Mouse (Mus musculus) heart, adult 11 months (tissue): Measurements from ENCODE around the gene Krtap19-3.

Experiments used
- DNase-seq: peaks from one replicate; pipeline ENCODE4 v3.0.0; 2022

The Krtap19-3 gene

DNA sequence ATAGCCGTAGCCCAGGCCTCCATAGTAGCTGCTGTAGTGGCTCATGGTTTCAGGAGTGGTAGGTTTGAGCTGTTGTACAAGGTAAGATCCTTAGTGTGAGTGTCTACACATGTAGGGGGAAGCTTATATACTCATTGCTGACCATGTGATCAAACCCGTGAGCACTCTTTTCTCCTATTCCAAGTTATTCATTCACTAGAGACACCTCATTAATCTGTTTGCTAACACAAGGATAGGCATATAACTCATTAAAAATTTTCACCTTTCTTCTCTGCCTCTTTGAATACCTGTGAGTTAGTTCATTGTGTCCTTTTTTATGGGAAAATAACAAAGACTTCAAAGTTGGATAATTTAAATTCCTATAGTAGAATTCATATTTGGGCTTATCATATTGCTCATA is at the start of gene Krtap19-3:
Gene Krtap19-3 (minus strand): TSS at position 101 of the 400 bp plus-strand sequence.
- no peak for DNase-seq

DNA sequence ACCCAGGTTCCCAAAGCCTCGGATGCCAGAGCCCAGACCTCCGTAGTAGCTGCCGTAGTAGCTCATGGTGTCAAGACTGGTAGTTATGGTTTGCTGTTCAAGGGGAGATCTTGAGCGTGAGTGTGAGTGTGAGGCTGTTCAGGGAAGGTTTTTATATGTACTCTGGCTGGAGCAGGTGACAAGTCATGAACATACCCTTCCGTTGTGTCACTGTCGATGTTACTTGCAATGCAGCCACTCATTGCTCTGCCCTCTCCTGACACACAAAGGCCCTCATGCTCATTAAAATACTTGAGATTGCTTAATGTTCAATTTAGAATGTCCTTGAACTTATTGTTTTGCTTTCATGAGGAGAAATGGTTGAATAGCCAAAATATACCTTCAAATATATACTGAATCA is 18.5 kb upstream of the Krtap19-3 start, which contains the start of gene Krtap19-5:
Gene Krtap19-5 (minus strand): TSS at position 101 of the 400 bp plus-strand sequence.
- no peak for DNase-seq

DNA sequence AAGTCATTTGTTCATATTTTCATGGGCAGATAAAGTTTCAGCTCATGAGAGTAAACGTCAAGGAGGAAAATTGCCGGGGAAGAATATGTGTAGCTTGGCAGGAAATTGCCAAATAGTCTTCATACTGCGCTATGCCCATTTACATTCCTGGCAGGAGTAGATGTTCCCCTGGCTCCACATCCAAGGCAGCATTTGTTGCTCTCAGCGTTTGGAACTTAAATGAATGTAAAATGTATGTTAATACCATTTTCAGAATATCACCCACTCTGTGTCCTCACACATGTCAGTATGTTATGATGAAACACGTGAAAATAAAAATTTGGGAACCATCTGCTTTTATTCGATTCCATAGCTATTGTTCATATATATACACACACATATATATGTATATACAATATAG is 9.0 kb upstream of the Krtap19-3 start:
- DNase-seq = no peak

DNA sequence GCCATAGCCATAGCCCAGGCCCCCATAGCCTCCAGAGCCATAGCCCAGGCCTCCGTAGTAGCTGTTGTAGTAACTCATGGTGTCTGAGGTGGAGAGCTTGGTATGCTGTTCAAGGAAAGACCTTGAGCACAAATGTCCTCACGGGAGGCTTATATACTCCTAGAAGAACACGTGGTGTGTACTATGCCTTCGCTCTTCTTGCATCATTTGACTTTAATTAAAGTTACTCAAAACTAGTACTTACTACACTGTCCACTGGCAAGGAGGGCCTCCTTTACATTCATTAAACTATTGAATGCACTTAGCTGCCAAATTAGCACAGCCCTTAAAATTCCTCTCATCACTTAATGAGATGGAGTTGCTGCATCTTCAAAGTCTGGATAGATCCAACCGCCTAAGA is 7.2 kb upstream of the Krtap19-3 start, which contains the start of gene Krtap19-4:
Gene Krtap19-4 (minus strand): TSS at position 101 of the 400 bp plus-strand sequence.
- no peak for DNase-seq

DNA sequence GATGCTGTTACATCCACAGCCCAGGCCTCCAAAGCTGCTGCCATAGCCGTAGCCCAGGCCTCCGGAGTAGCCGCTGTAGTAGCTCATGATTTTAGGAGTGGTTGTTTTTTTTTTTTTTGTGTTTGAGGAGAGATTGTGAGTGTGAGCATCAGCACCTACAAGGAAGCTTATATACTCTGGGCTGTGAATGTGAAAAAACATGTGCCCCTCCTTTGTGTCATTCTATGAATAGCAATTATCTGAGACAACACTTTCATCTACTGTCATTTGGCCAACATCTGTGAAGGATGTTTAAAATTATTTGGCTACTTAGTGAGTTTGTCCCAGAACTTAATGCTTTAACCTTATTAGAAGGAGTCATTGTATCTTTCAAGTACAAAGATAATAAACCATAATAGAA is 3.7 kb downstream of the Krtap19-3 start, which contains the start of gene Krtap19-2:
Gene Krtap19-2 (minus strand): TSS at position 101 of the 400 bp plus-strand sequence.
- no peak for DNase-seq

DNA sequence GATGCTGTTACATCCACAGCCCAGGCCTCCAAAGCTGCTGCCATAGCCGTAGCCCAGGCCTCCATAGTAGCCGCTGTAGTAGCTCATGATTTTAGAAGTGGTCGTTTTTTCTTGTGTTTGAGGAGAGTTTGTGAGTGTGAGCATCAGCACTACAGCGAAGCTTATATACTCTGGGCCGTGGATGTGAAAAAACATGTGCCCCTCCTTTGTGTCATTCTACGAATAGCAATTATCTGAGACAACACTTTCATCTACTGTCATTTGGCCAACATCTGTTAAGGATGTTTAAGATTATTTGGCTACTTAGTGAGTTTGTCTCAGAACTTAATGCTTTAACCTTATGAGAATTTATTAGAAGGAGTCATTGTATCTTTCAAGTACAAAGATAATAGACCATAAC is 8.5 kb downstream of the Krtap19-3 start, which contains the start of gene Krtap19-1:
Gene Krtap19-1 (minus strand): TSS at position 101 of the 400 bp plus-strand sequence.
- DNase-seq = no peak

DNA sequence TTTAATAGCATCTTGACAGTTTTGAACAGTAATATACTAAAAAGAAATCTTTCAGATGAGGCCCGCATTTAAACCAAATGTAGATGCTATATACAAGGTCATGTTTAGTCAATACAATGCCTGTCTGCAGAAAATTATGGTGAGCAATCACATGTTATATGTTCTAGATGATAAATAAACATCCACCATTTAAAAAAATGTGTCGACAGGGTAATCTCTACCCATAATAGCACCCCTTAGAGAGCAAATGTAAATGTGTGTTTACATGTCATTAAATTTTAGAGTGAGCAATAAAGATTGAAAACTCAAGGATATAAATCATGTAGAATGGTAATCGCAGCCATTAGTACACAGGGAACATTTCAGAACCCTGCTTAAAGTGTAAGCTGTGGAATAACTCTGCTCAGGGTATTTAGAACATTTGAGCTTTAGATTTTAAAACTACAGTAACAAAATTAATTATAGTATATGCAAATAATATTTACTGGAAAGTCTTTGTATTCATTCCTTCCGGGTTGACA is 12.9 kb downstream of the Krtap19-3 start:
- DNase-seq = no peak

DNA sequence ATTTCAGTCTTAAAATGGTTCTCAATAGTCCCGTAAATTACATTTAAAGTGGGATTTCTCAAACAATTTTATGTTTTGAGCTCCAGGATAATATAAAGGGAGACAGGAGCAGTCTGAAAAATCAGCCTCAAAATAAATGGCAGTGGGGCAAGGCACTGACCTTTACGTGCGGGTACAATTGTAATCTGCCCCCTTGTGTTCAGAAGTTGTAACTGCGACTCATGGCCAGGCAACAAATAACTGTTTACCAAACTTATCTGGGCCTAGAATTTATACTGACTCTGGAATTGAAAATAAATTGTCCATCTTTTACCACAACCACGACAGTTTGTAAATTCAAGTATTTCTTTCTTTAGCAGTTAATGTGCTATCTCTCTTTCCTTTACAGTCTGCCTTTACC is 26.4 kb downstream of the Krtap19-3 start:
- no peak for DNase-seq

DNA sequence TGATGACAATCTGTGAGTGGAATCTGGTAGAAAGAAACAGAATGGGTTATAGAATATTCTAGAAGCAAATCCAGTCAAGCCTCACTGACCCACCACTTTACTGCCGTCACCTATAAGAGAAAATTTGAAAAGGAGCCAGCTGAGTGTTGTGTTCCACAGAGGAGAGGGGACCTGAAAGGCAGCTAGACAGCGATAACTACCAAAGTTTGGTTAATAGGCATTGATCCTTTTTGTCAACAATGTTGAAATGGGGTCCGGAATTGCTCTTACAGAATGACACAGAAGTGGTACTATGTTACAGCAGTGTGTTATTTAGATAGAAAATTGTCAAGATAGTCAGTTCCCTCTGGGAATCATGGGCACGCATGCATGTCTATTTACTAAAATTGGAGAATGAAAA is 29.3 kb downstream of the Krtap19-3 start:
- DNase-seq = no peak

DNA sequence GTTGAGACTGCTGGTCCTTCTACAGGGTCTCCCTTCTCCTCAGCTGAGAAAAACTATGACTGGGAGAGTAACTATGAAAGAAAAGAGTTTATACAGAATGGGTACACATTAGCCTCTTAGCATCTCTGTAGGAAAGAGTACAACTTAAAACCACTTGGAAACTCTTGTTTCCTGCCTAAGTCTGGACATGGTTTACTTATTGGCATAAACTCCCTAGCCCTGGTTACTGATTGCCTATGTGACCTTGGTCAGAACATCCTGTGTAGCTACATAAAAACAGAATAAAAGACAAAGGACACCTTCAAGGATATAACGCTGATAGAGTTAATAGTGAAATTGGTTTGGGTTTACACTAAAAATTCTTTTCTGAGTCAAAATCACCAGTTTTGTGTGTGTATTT is 30.5 kb downstream of the Krtap19-3 start:
- DNase-seq = no peak
